Mouse (Mus musculus): ENCODE measurements around the gene Adgrf1. TPM values are rescaled to one million over a fixed set of nuclear protein-coding genes. Genes with fewer than 3 reads are reported as not detected.

Gene Adgrf1
- not detected in 2 replicates for polyA plus RNA-seq (2014; fragmentation: Nextera tagmentation; extraction: Ambion mirVana)

DNA sequence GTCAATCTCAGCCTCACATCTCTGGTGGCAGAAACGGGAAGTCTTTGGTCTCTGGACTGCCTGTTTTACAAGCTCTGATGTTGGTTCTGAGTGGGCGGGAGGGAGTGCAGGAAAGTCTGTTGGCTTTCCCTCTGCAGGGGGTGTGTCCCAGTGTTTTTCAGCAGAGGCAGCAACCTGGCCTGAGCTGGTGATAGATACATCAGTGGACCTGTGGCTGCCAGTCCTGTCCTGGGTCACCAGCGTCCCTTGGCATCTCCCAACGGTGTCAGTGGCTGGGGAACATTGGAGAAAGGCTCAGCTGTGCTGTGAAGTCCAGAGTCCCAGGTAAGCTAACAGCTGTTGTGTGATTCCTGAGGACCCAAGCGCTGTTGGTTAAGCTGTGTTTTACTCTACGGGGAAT, at the start of gene Adgrf1:
Adgrf1 (plus strand) TSS at position 169 of the 400 bp plus-strand sequence.
- Histone ChIP-seq H3K27me3 (ENCODE audit: control insufficient read depth, insufficient read depth, low read length) (no peaks in the 10 kb centered on the region), H3K9me3 (ENCODE audit: control insufficient read depth, low read length) (no peaks in the 10 kb centered on the region), H3K4me1 (ENCODE audit: control insufficient read depth, insufficient read depth, low read length) (no peaks in the 10 kb centered on the region), H3K36me3 (ENCODE audit: control insufficient read depth, insufficient read depth, low read length) (no peaks in the 10 kb centered on the region), H3K4me2 (no peak within 1 kb of the TSS), H3K27ac (ENCODE audit: low read depth, low read length) (no peak within 1 kb of the TSS), H3K9ac (ENCODE audit: low read length) (no peak within 1 kb of the TSS), H3K4me3 (ENCODE audit: low read depth, low read length) (no peak within 1 kb of the TSS)
- ATAC-seq (ENCODE audit: low FRiP score) (no peak), DNase-seq (ENCODE audit: low spot score, missing footprints) (no peak)
- 79% methylated on average over 6 of the region's 6 CpGs for WGBS

DNA sequence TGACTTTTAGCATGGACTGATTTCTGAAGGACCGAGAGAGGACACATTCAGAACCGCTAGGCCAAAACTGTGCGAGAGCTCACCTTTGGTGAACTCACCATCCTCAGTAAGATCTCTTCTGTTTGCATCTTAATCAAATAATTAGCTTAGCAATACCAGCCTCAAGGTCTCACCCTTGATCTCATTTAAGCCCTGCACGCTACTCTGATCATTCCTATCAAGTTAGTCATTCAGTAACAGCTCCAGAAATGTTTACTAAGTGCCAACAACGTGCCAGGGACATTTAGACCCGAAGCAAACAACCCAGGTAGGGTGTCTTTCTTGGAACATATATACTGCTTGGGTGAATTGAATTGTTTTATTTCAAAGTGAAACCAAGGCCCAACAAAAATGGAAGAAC, 44.0 kb upstream of the Adgrf1 start:
- no peak for DNase-seq (ENCODE audit: low spot score, missing footprints)
- no peak for ATAC-seq (ENCODE audit: low FRiP score)
- 84% methylated on average over 6 of the region's 6 CpGs for WGBS

DNA sequence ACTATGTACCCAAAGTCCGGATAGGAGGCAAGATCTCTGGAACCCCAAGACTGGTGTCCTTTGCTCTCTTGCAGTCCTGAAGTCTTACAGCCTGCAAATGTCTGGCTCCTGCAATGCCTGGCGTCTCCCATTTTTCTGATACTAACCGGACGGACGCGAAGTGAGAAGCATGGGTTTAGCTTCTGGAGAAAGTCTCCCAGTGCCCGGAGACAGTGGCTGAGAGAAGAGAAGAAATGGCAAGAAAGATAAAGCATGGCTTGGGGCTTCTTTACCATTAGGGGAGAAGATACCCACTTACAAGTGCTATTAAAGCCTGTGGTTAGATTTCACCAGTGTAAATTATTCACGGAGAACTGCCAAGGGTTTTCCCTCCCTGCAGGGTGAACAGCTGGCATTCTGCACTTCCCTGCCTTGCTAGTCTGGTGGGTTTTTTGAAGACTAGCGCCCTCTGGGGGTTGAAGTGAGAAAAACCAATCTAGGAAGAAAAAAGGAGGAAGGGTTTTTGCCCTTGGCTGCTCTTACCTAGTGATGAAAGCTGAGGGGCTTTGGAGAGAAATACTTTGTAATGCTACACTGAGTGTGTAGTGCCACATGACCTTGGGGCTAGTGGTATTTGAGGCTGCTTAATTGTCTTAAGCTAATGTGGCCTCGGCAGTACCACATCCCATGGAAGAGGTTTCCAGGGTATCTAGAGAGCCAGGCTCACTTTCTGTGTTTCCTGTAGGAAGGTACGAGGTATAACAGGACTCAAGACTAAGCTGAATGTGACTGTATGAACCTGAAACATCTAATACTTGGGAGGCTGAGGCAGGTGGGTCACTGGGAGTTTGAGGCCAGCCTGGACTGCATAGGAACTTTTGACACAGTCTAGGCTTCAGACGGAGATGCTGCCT, 40.3 kb upstream of the Adgrf1 start:
- WGBS = 48% methylated on average over 12 of the region's 12 CpGs
- Histone ChIP-seq H3K4me1 (ENCODE audit: control insufficient read depth, insufficient read depth, low read length) (no peaks in the 10 kb centered on the region), H3K4me3 (ENCODE audit: low read depth, low read length) (no peak overlapping the region), H3K27me3 (ENCODE audit: control insufficient read depth, insufficient read depth, low read length) (no peaks in the 10 kb centered on the region; the same call in 1 of the 2 replicates), H3K27ac (ENCODE audit: low read depth, low read length) (no peak overlapping the region), H3K4me2 (peak overlapping the region; percentile 25; the same call in 1 of the 2 replicates), H3K9ac (ENCODE audit: low read length) (no peak overlapping the region), H3K36me3 (ENCODE audit: control insufficient read depth, insufficient read depth, low read length) (no peaks in the 10 kb centered on the region), H3K9me3 (ENCODE audit: control insufficient read depth, low read length) (no peaks in the 10 kb centered on the region)
- DNase-seq (ENCODE audit: low spot score, missing footprints) (peak; percentile 92), ATAC-seq (ENCODE audit: low FRiP score) (peak; percentile 88)

More for the DNA sequence above, 44.0 kb upstream of the Adgrf1 start:
- Histone ChIP-seq H3K27me3 (ENCODE audit: control insufficient read depth, insufficient read depth, low read length) (no peaks in the 10 kb centered on the region; the same call in 1 of the 2 replicates), H3K36me3 (ENCODE audit: control insufficient read depth, insufficient read depth, low read length) (no peaks in the 10 kb centered on the region), H3K4me2 (no peak overlapping the region), H3K4me1 (ENCODE audit: control insufficient read depth, insufficient read depth, low read length) (no peaks in the 10 kb centered on the region), H3K27ac (ENCODE audit: low read depth, low read length) (no peak overlapping the region), H3K9ac (ENCODE audit: low read length) (no peak overlapping the region), H3K9me3 (ENCODE audit: control insufficient read depth, low read length) (no peaks in the 10 kb centered on the region; the same call in 1 of the 2 replicates), H3K4me3 (ENCODE audit: low read depth, low read length) (no peak overlapping the region)

DNA sequence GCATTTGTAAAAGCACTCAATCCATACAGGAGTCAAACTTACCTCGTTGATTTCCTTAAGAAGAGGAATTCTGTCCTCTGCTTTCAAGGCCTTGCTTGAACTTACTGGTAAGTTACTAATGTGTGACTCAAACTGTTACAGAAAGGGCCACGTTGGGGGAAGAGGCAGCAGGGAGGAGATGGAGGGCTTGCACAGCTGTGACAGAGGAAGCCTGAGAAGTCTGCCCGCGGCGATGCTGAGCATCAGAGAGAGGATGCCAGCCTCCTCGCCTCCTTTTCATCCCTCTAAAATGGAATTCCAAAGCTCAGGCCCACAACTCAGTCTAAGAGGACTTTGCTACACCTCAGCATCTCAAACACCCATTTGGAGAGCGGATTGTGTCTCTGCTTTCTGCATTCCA, 39.3 kb upstream of the Adgrf1 start:
- no peak overlapping the region for H3K27ac ChIP-seq (ENCODE audit: low read depth, low read length)
- H3K4me1 ChIP-seq (ENCODE audit: control insufficient read depth, insufficient read depth, low read length) = no peaks in the 10 kb centered on the region
- no peak for DNase-seq (ENCODE audit: low spot score, missing footprints)
- no peak overlapping the region for H3K4me2 ChIP-seq
- H3K27me3 ChIP-seq (ENCODE audit: control insufficient read depth, insufficient read depth, low read length) = no peaks in the 10 kb centered on the region; the same call in 1 of the 2 replicates
- H3K4me3 ChIP-seq (ENCODE audit: low read depth, low read length) = no peak overlapping the region
- H3K36me3 ChIP-seq (ENCODE audit: control insufficient read depth, insufficient read depth, low read length) = no peaks in the 10 kb centered on the region
- no peaks in the 10 kb centered on the region for H3K9me3 ChIP-seq (ENCODE audit: control insufficient read depth, low read length)
- no peak for ATAC-seq (ENCODE audit: low FRiP score)
- no peak overlapping the region for H3K9ac ChIP-seq (ENCODE audit: low read length)
- WGBS = 75% methylated on average over 7 of the region's 7 CpGs

DNA sequence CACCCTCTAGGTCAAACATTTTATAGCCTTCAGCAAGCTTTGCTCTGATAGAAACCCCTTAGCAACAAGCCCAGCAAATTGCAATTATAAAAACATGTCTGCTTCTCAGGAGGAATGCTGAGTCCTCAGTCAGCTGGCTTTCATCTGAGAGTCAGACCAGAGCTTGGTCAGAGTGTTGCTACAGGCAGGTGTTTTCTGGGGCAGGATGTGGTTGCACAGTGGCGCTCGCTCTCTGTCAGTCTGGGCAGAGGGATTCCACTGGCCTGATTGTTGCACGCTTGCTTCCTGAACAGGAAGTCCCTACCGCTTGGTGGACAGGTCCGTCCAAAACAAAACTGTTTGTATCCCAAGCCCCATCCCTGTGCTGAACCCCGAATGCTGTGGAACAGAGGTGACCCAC, 37.4 kb upstream of the Adgrf1 start:
- 77% methylated on average over 6 of the region's 6 CpGs for WGBS
- no peaks in the 10 kb centered on the region; the same call in 1 of the 2 replicates for H3K27me3 ChIP-seq (ENCODE audit: control insufficient read depth, insufficient read depth, low read length)
- H3K4me1 ChIP-seq (ENCODE audit: control insufficient read depth, insufficient read depth, low read length) = no peaks in the 10 kb centered on the region
- H3K36me3 ChIP-seq (ENCODE audit: control insufficient read depth, insufficient read depth, low read length) = no peaks in the 10 kb centered on the region
- H3K4me2 ChIP-seq = no peak overlapping the region
- no peak overlapping the region for H3K4me3 ChIP-seq (ENCODE audit: low read depth, low read length)
- H3K9ac ChIP-seq (ENCODE audit: low read length) = no peak overlapping the region
- no peak for ATAC-seq (ENCODE audit: low FRiP score)
- H3K9me3 ChIP-seq (ENCODE audit: control insufficient read depth, low read length) = no peaks in the 10 kb centered on the region
- DNase-seq (ENCODE audit: low spot score, missing footprints) = no peak
- H3K27ac ChIP-seq (ENCODE audit: low read depth, low read length) = no peak overlapping the region

DNA sequence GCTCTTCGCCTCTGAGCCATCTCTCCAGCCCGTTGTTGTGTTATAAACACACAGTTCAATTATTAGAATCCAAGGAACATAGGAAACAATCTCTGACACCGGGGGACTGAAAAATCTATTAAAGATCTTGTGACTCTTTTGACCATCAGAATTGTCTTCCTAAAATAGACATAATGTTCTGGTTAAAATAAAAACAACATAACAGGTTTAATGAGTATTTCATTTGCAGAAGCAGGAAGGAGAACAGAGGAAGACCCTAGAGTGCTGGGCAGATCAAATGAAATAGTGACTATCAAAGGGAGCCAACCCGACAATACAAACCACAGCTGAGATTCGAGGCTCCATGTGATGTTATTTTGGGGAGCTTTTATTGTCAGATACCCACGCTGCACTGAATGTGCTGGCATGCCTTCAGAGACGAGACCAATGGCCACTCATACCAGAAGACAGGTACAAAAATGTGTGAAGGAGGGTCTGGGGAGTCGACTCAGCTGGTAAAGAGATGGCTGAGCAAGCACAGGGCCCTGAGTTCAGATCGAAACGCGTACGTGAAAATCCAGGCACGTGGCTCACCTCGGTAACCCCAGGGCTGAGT, 33.4 kb upstream of the Adgrf1 start:
- H3K4me3 ChIP-seq (ENCODE audit: low read depth, low read length) = no peak overlapping the region
- H3K27ac ChIP-seq (ENCODE audit: low read depth, low read length) = no peak overlapping the region
- no peak overlapping the region for H3K4me2 ChIP-seq
- no peak overlapping the region for H3K9ac ChIP-seq (ENCODE audit: low read length)
- H3K36me3 ChIP-seq (ENCODE audit: control insufficient read depth, insufficient read depth, low read length) = no peaks in the 10 kb centered on the region
- ATAC-seq (ENCODE audit: low FRiP score) (no peak), DNase-seq (ENCODE audit: low spot score, missing footprints) (no peak)
- WGBS = 86% methylated on average over 14 of the region's 14 CpGs
- no peaks in the 10 kb centered on the region for H3K27me3 ChIP-seq (ENCODE audit: control insufficient read depth, insufficient read depth, low read length)
- no peaks in the 10 kb centered on the region for H3K9me3 ChIP-seq (ENCODE audit: control insufficient read depth, low read length)
- H3K4me1 ChIP-seq (ENCODE audit: control insufficient read depth, insufficient read depth, low read length) = no peaks in the 10 kb centered on the region

DNA sequence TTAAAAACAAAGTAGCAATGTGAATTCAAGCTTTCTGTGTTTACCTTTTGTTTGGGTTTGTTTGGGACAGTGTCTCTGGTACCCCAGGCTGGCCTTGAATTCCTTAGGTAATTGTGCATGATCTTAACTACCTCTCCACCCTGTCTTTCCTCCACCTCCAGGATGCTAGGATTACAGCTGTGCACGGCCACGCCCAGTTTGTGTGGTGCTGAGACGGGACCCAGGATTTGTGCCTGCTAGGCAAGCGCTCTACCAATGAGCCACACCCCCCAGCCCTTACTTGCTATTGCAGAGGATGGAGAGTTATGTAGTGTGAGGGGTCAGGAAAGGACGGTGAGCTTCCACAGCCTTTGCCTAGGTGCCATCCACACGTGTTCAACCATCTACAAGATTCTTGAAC, 31.1 kb upstream of the Adgrf1 start:
- 82% methylated on average over 6 of the region's 6 CpGs for WGBS
- DNase-seq (ENCODE audit: low spot score, missing footprints) (no peak), ATAC-seq (ENCODE audit: low FRiP score) (no peak)
- Histone ChIP-seq H3K4me2 (no peak overlapping the region), H3K4me1 (ENCODE audit: control insufficient read depth, insufficient read depth, low read length) (no peaks in the 10 kb centered on the region), H3K27ac (ENCODE audit: low read depth, low read length) (no peak overlapping the region), H3K36me3 (ENCODE audit: control insufficient read depth, insufficient read depth, low read length) (no peaks in the 10 kb centered on the region), H3K9ac (ENCODE audit: low read length) (no peak overlapping the region), H3K4me3 (ENCODE audit: low read depth, low read length) (no peak overlapping the region), H3K9me3 (ENCODE audit: control insufficient read depth, low read length) (no peaks in the 10 kb centered on the region), H3K27me3 (ENCODE audit: control insufficient read depth, insufficient read depth, low read length) (no peaks in the 10 kb centered on the region)

DNA sequence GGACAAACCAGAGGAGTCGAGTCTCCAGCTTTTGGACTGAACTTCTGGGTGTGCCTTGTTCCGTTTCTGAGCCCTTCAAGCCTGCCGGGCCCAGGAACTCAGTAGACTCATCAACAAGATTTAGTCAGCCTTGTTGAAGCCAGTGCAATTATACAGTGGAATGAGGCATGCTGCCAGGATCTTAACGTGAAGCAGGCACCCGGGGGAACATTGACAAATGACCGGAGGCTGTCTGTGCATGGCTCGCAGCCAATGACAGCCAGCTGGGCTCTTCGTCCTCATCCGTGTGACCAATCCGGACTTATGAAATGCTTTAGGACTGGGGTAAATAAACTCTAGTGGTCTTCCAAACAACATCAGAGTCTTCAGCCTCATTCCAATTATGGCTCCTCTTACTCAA, 29.0 kb upstream of the Adgrf1 start:
- Histone ChIP-seq H3K4me1 (ENCODE audit: control insufficient read depth, insufficient read depth, low read length) (no peaks in the 10 kb centered on the region), H3K4me3 (ENCODE audit: low read depth, low read length) (no peak overlapping the region), H3K4me2 (no peak overlapping the region), H3K36me3 (ENCODE audit: control insufficient read depth, insufficient read depth, low read length) (no peaks in the 10 kb centered on the region), H3K9ac (ENCODE audit: low read length) (no peak overlapping the region), H3K9me3 (ENCODE audit: control insufficient read depth, low read length) (no peaks in the 10 kb centered on the region), H3K27me3 (ENCODE audit: control insufficient read depth, insufficient read depth, low read length) (no peaks in the 10 kb centered on the region), H3K27ac (ENCODE audit: low read depth, low read length) (no peak overlapping the region)
- ATAC-seq (ENCODE audit: low FRiP score) = no peak
- peak; percentile 26 for DNase-seq (ENCODE audit: low spot score, missing footprints)
- 89% methylated on average over 10 of the region's 10 CpGs for WGBS

DNA sequence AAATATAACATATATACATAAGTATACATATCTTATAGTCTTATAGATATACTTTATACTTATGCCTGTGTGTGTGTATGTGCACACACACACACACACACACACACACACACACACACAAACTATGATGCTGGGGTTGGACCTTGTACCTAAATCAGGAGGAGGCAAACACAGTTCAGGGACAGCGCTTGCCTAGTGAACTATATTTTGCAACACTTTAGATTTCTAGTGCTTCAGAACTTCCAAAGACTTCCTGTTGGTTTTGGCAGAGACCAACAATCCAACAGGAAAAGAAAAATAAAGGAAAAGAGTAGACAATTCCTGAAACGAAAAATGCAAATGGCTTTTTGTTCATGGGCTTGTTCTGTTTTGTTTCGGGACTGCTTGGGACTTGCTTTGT, 27.5 kb upstream of the Adgrf1 start:
- WGBS = 78% methylated on average over 3 of the region's 3 CpGs
- no peak for ATAC-seq (ENCODE audit: low FRiP score)
- H3K27ac ChIP-seq (ENCODE audit: low read depth, low read length) = no peak overlapping the region

More for the DNA sequence above, 27.5 kb upstream of the Adgrf1 start:
- Histone ChIP-seq H3K4me2 (no peak overlapping the region), H3K36me3 (ENCODE audit: control insufficient read depth, insufficient read depth, low read length) (no peaks in the 10 kb centered on the region), H3K9ac (ENCODE audit: low read length) (no peak overlapping the region), H3K4me1 (ENCODE audit: control insufficient read depth, insufficient read depth, low read length) (no peaks in the 10 kb centered on the region), H3K4me3 (ENCODE audit: low read depth, low read length) (no peak overlapping the region), H3K27me3 (ENCODE audit: control insufficient read depth, insufficient read depth, low read length) (no peaks in the 10 kb centered on the region), H3K9me3 (ENCODE audit: control insufficient read depth, low read length) (no peaks in the 10 kb centered on the region)
- no peak for DNase-seq (ENCODE audit: low spot score, missing footprints)

Data from midbrain, embryonic 11.5 days (tissue).